Mouse (Mus musculus) limb, embryonic 11.5 days (tissue): ENCODE data around the gene Shox2. TPM values are rescaled to one million over a fixed set of nuclear protein-coding genes. Genes with fewer than 3 reads are reported as not detected.
A peak's percentile ranks its signal among the peaks of the same experiment; 100 is the strongest.

ENCODE experiments used
- ATAC-seq: fragments of 200-750 bp; cut with Nextera tagmentation; 2 replicates; pipeline ENCODE4 v1.8.0; 2017; ENCODE audit warnings: low read depth; ENCODE audit not compliant: insufficient number of reproducible peaks, low FRiP score, low TSS enrichment
- DNase-seq: peaks from one replicate; pipeline ENCODE4 v3.0.0-alpha.2; 2015; ENCODE audit warnings: low spot score
- H3K27ac ChIP-seq: fragments of 300-500 bp; sonication (generic); replicated peaks from 2 replicates; pipeline ENCODE4 v1.5.1; 2014; ENCODE audit warnings: low read depth, mild to moderate bottlenecking, low read length
- H3K27me3 ChIP-seq: fragments of 300-500 bp; sonication (generic); 2 replicates; pipeline ENCODE4 v1.6.1; 2014; ENCODE audit warnings: mild to moderate bottlenecking, low read length, mixed read lengths; ENCODE audit not compliant: control insufficient read depth, insufficient read depth
- H3K36me3 ChIP-seq: fragments of 300-500 bp; sonication (generic); 2 replicates; pipeline ENCODE4 v1.6.1; 2014; ENCODE audit warnings: mild to moderate bottlenecking, low read length, moderate library complexity, mixed read lengths; ENCODE audit not compliant: control insufficient read depth, insufficient read depth
- H3K4me1 ChIP-seq: fragments of 300-500 bp; sonication (generic); 2 replicates; pipeline ENCODE4 v1.6.1; 2014; ENCODE audit warnings: low read length, mixed read lengths; ENCODE audit not compliant: control insufficient read depth, insufficient read depth
- H3K4me2 ChIP-seq: fragments of 300-500 bp; sonication (generic); 2 replicates; pipeline ENCODE4 v1.6.1; 2014; ENCODE audit warnings: low read depth, mild to moderate bottlenecking, moderate library complexity; ENCODE audit not compliant: severe bottlenecking
- H3K4me3 ChIP-seq: fragments of 300-500 bp; sonication (generic); 2 replicates; pipeline ENCODE4 v1.5.1; 2014; ENCODE audit warnings: low read depth, low read length
- H3K9ac ChIP-seq: fragments of 300-500 bp; sonication (generic); 2 replicates; pipeline ENCODE4 v1.6.1; 2014; ENCODE audit warnings: mild to moderate bottlenecking, low read length
- H3K9me3 ChIP-seq: fragments of 300-500 bp; sonication (generic); 2 replicates; pipeline ENCODE4 v1.6.1; 2016; ENCODE audit warnings: low read length; ENCODE audit not compliant: control insufficient read depth
- WGBS: fragments of 180-500 bp; shearing (Covaris S2); extraction: QIAGEN DNeasy Blood & Tissue Kit; methylation state at CpG from one replicate; pipeline ENCODE4 v1.1.7; 2014; 5-methylcytosine and 5-hydroxymethylcytosine counted together
- polyA plus RNA-seq: library from polyadenylated mRNA; unstranded; fragments of >200 nt; fragmentation: Nextera tagmentation; extraction: Ambion mirVana; gene quantifications from 2 replicates; pipeline ENCODE4 v1.2.1, GENCODE M21; 2014

Gene Shox2
- polyA plus RNA-seq, 1 experiment from 2014 or later: 144 TPM

GRCm38 (mm10) chr3:66980111-66980975 lies 1.2 kb downstream of the Shox2 start:
- Histone ChIP-seq H3K27ac (peak overlapping the region; percentile 100), H3K9me3 (no peaks in the 10 kb centered on the region), H3K27me3 (no peaks in the 10 kb centered on the region), H3K4me3 (peak overlapping the region; percentile 86), H3K36me3 (no peaks in the 10 kb centered on the region), H3K4me2 (peak overlapping the region; percentile 62), H3K4me1 (peaks cover 6% of the 10 kb centered on the region; the same call in 1 of the 2 replicates), H3K9ac (peak overlapping the region; percentile 99)
- no peak for ATAC-seq
- peak; percentile 54 for DNase-seq
- WGBS: under 1% methylated on average over 29 of the region's 29 CpGs

- Histone ChIP-seq H3K9me3 (no peaks in the 10 kb centered on the region), H3K4me3 (peak overlapping the region; percentile 86), H3K27ac (peak overlapping the region; percentile 100), H3K4me2 (peak overlapping the region; percentile 62), H3K27me3 (no peaks in the 10 kb centered on the region), H3K4me1 (peaks cover 9% of the 10 kb centered on the region; the same call in 1 of the 2 replicates), H3K9ac (peak overlapping the region; percentile 99), H3K36me3 (no peaks in the 10 kb centered on the region)
- WGBS: under 1% methylated on average over 9 of the region's 9 CpGs
- DNase-seq (peak; percentile 53), ATAC-seq (no peak)
These were observed 2.1 kb downstream of the Shox2 start for GRCm38 (mm10) chr3:66979491-66979890.

GRCm38 (mm10) chr3:66978457-66979381 lies 2.9 kb downstream of the Shox2 start:
- Histone ChIP-seq H3K4me2 (peak overlapping the region; percentile 62), H3K9ac (peak overlapping the region; percentile 99), H3K27ac (peak overlapping the region; percentile 100), H3K4me3 (peak overlapping the region; percentile 86), H3K36me3 (no peaks in the 10 kb centered on the region; the same call in 1 of the 2 replicates), H3K27me3 (peaks cover 3% of the 10 kb centered on the region; the same call in 1 of the 2 replicates), H3K4me1 (peaks cover 10% of the 10 kb centered on the region; the same call in 1 of the 2 replicates), H3K9me3 (no peaks in the 10 kb centered on the region)
- ATAC-seq (no peak), DNase-seq (peak; percentile 68)
- under 1% methylated on average over 45 of the region's 45 CpGs for WGBS

GRCm38 (mm10) chr3:66977811-66978456 lies 3.6 kb downstream of the Shox2 start:
- H3K36me3 ChIP-seq: no peaks in the 10 kb centered on the region; the same call in 1 of the 2 replicates
- DNase-seq: peak; percentile 56
- WGBS: under 1% methylated on average over 25 of the region's 25 CpGs
- peaks cover 4% of the 10 kb centered on the region; the same call in 1 of the 2 replicates for H3K27me3 ChIP-seq
- H3K4me2 ChIP-seq: peak overlapping the region; percentile 62
- peak overlapping the region; percentile 100 for H3K27ac ChIP-seq
- peaks cover 13% of the 10 kb centered on the region for H3K4me1 ChIP-seq
- H3K9ac ChIP-seq: peak overlapping the region; percentile 99
- H3K9me3 ChIP-seq: no peaks in the 10 kb centered on the region
- H3K4me3 ChIP-seq: peak overlapping the region; percentile 86
- ATAC-seq: no peak

- H3K9ac ChIP-seq: peak overlapping the region; percentile 99
- 3% methylated on average over 13 of the region's 13 CpGs for WGBS
These were observed 4.5 kb downstream of the Shox2 start for GRCm38 (mm10) chr3:66976889-66977615.

GRCm38 (mm10) chr3:66974501-66974900 lies 7.1 kb downstream of the Shox2 start:
- no peaks in the 10 kb centered on the region for H3K9me3 ChIP-seq
- H3K9ac ChIP-seq: peak overlapping the region; percentile 85
- H3K4me1 ChIP-seq: peaks cover 30% of the 10 kb centered on the region
- peaks cover 6% of the 10 kb centered on the region; the same call in 1 of the 2 replicates for H3K27me3 ChIP-seq
- peak overlapping the region; percentile 92 for H3K27ac ChIP-seq
- ATAC-seq (no peak), DNase-seq (no peak)
- no peak overlapping the region; the same call in 1 of the 2 replicates for H3K4me3 ChIP-seq
- 15% methylated on average over 3 of the region's 3 CpGs for WGBS
- peak overlapping the region; percentile 92 for H3K4me2 ChIP-seq
- no peaks in the 10 kb centered on the region; the same call in 1 of the 2 replicates for H3K36me3 ChIP-seq

More at GRCm38 (mm10) chr3:66976889-66977615, 4.5 kb downstream of the Shox2 start:
- H3K4me3 ChIP-seq: peak overlapping the region; percentile 86
- H3K4me1 ChIP-seq: peaks cover 16% of the 10 kb centered on the region
- DNase-seq: peak; percentile 42
- H3K27ac ChIP-seq: peak overlapping the region; percentile 100
- no peaks in the 10 kb centered on the region; the same call in 1 of the 2 replicates for H3K36me3 ChIP-seq
- H3K4me2 ChIP-seq: peak overlapping the region; percentile 62
- no peak for ATAC-seq
- no peaks in the 10 kb centered on the region for H3K9me3 ChIP-seq
- peaks cover 4% of the 10 kb centered on the region; the same call in 1 of the 2 replicates for H3K27me3 ChIP-seq

- Histone ChIP-seq H3K9me3 (no peaks in the 10 kb centered on the region), H3K4me3 (peak overlapping the region; percentile 50), H3K4me2 (peak overlapping the region; percentile 92), H3K9ac (peak overlapping the region; percentile 85), H3K27me3 (peaks cover 6% of the 10 kb centered on the region; the same call in 1 of the 2 replicates), H3K27ac (peak overlapping the region; percentile 92), H3K4me1 (peaks cover 27% of the 10 kb centered on the region), H3K36me3 (no peaks in the 10 kb centered on the region; the same call in 1 of the 2 replicates)
- peak; percentile 37; the same call in 1 of the 2 replicates for ATAC-seq
- WGBS: under 1% methylated on average over 59 of the region's 59 CpGs
- peak; percentile 86 for DNase-seq
These were observed 8.1 kb downstream of the Shox2 start for GRCm38 (mm10) chr3:66973391-66973943.
